Mouse (Mus musculus): ENCODE measurements at regions not wholly inside any gene's neighbourhood (a gene's known extent, or its start where the extent isn't known, plus 50 kb on each side); places are given as distances from the start of the nearest gene placed in this dataset. TPM values are rescaled to one million over a fixed set of nuclear protein-coding genes. Genes with fewer than 3 reads are reported as not detected.

- 93% methylated on average over 7 of the region's 7 CpGs for WGBS
- no peaks in the 10 kb centered on the region for H3K27me3 ChIP-seq
- no peak overlapping the region for H3K4me2 ChIP-seq (replicated peaks)
- H3K9me3 ChIP-seq (replicated peaks), result no peaks in the 10 kb centered on the region
- no peak overlapping the region for H3K4me3 ChIP-seq
- no peaks in the 10 kb centered on the region for H3K4me1 ChIP-seq
- no peak overlapping the region for H3K9ac ChIP-seq
- ATAC-seq (ENCODE audit: low FRiP score), result no peak
- no peak overlapping the region for H3K27ac ChIP-seq
- H3K36me3 ChIP-seq, result no peaks in the 10 kb centered on the region
Measured at GRCm38 (mm10) chr8:36035339-36035738, 269.7 kb downstream of the Gm19410 start.

- no peaks in the 10 kb centered on the region for H3K36me3 ChIP-seq
- WGBS, result 70% methylated on average over 6 of the region's 6 CpGs
- no peaks in the 10 kb centered on the region for H3K9me3 ChIP-seq (replicated peaks)
- H3K27ac ChIP-seq, result no peak overlapping the region
- H3K9ac ChIP-seq, result no peak overlapping the region
- H3K27me3 ChIP-seq, result no peaks in the 10 kb centered on the region
- no peak for ATAC-seq (ENCODE audit: low FRiP score)
- no peak overlapping the region for H3K4me2 ChIP-seq (replicated peaks)
- no peaks in the 10 kb centered on the region for H3K4me1 ChIP-seq
- H3K4me3 ChIP-seq, result no peak overlapping the region
Measured at GRCm38 (mm10) chr8:36036271-36036670, 270.7 kb downstream of the Gm19410 start.

- 77% methylated on average over 6 of the region's 6 CpGs for WGBS
- Histone ChIP-seq H3K4me2 (replicated peaks) (no peak overlapping the region), H3K27me3 (no peaks in the 10 kb centered on the region), H3K36me3 (no peaks in the 10 kb centered on the region), H3K9me3 (replicated peaks) (no peaks in the 10 kb centered on the region), H3K4me1 (no peaks in the 10 kb centered on the region), H3K4me3 (no peak overlapping the region), H3K27ac (no peak overlapping the region), H3K9ac (no peak overlapping the region)
- no peak for ATAC-seq (ENCODE audit: low FRiP score)
Measured at GRCm38 (mm10) chr8:36041222-36041864, 275.8 kb downstream of the Gm19410 start.

- H3K27ac ChIP-seq, result no peak overlapping the region
- ATAC-seq (ENCODE audit: low FRiP score), result no peak
- H3K36me3 ChIP-seq, result no peaks in the 10 kb centered on the region
- WGBS, result 85% methylated on average over 4 of the region's 4 CpGs
- no peaks in the 10 kb centered on the region for H3K9me3 ChIP-seq (replicated peaks)
- no peak overlapping the region for H3K4me2 ChIP-seq (replicated peaks)
- no peak overlapping the region for H3K9ac ChIP-seq
- no peak overlapping the region for H3K4me3 ChIP-seq
- H3K27me3 ChIP-seq, result no peaks in the 10 kb centered on the region
- no peaks in the 10 kb centered on the region for H3K4me1 ChIP-seq
Measured at GRCm38 (mm10) chr8:36042594-36042993, 277.0 kb downstream of the Gm19410 start.

Small RNAs in the stretch of these regions (microRNA-seq; reads per million reads assigned to microRNA genes)
- not detected for gene Gm22030
